Mouse (Mus musculus) 3134 (cell line): Measurements from ENCODE around the gene Slc38a4.

Experiments used
- DNase-seq: peaks from one replicate; pipeline ENCODE4 v3.0.0-alpha.2; 2011; ENCODE audit warnings: low spot score; ENCODE audit not compliant: insufficient read length; ENCODE audit errors: extremely low read depth

Slc38a4 gene

DNA sequence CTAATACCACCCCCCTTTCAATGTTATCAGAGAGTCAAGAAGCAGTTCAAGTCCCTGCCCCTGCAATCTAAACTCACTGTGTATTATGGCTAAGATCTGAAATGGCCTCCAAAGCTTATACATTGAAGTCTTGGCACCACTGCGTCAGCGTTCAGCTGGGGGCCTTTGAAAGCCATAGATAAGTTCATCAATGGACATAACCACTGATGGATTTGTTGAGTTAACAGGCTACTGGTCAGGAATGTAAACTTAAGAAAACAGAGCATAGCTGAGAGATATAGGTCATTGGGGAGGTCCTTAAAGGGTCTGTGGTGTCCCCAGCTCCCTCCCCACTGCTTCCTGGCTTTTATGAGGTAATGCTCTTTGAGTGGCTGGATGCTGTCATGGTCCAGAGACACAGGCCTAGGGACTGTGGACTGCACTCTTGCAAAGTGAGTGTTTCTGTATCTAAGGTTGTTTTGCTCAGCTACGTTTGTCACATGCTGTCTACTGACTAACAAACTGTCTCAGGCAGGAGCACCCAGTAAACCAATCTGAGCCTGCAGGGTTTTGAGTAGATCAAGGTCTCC, 83.0 kb downstream of the Slc38a4 start:
- no peak for DNase-seq

DNA sequence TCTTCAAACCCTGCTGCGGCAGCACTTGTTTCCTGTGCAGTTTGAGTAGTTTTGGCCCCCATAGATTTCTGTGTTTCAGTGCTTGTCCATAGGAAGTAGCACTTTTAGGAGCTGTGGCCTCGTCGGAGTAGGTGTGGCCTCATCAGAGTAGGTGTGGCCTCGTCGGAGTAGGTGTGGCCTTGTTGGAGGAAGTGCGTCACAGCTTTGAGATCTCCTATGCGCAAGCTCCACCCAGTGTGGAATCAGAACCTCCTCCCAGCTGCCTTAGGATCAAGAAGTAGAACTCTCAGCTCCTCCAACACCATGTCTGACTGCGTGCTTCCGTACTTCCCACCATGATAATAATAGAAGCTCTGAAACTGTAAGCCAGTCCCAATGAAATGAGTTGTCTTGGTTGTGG, 83.8 kb downstream of the Slc38a4 start:
- DNase-seq, result no peak

DNA sequence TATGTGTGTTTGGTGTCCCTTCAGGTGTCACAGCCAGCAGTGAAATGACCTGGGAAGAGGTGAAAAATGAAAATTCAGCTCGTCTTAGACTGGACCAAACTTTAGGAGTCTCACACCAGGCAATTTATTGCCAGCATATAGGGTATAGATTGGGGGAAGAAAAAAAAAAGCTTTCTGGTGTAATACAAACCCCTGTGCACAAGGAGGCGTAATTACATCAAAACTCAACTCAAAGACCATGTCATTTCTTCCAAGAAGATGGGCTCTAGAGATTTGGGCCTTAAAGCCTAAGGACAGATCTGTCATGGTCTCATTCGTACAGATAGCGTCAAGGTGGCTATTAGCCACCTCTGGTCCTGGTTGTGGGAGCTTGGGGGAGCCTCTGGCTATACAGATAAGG, 86.0 kb downstream of the Slc38a4 start:
- DNase-seq, result no peak

DNA sequence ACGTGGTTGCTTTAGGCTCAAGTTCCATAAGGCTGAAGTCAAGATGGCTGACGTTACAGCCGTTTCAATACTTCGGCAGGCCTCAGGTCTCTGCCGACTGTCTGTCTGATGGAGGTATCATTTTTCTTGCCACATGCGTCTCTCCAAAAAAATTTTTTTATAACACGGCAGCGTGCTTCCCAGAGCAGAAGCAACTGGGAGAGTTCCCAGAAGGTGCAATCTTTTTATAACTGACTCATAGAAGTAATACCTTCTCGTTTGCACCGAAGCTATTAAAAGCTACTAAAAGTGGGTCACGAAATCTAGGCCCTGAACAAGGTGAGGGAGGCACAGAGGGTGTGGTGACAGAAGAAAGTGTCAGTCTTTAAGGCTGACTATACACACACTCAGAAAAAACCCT, 87.0 kb downstream of the Slc38a4 start:
- DNase-seq, result no peak

GRCm38 (mm10) chr15:96966326-96966725, 89.4 kb downstream of the Slc38a4 start:
- no peak for DNase-seq

DNA sequence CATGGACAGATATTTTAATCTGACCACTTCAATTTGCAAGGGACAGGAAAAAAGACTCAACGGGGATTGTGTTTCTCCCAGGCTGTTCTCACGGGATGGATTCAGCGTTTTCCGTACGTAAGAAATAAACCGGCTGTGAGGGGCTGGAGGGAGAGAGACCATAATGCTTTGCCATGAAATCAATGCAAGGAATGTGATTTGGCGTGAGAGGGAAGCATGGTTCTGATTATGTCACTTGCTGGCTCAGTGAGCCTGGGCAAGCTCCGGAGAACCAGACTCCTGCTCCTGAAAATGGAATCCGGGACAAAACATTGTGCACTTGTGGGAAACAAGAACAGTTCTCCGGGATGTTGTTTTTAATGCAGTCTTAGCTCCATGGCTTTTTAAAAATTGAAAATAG, 92.0 kb downstream of the Slc38a4 start:
- no peak for DNase-seq

DNA sequence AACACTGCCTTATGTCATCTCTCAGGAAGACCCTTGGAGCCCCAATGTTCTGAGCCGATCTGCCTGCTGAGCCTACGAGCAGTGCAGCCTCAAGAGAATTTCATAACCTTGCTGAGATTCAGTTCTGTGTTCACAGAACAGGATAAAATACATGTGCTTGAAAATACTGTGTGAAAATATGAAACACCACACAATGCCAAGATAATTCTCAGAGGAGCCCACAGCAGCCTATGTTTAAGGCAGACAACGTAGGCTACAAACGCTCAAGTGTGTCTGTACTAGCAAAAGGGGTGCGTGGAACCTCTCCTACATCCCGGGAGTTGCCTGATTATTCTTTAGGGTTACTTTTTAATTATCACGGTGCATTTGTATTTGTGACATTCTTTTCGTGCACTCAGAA, 92.4 kb downstream of the Slc38a4 start:
- no peak for DNase-seq

- no peak for DNase-seq
These were observed 95.4 kb downstream of the Slc38a4 start for GRCm38 (mm10) chr15:96960343-96960742.

DNA sequence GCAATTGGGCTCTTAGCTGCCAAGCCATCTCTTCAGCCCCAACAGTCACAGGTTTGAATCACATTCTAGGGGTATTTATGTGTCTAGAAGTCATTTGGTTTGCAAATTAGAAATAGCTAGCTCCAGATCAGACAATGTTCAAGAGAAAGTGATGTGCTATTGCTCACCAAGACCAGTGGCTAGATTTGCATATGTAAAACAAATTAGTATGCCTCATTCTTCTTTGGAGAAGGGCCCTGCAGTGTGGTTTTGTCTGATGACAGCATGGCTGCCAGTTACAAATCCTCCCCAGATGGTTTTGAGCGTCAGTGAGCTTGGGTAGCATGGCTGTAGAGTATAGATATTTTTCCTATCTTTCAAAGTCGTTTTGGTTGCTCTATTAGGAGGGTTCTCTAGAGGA, 96.5 kb downstream of the Slc38a4 start:
- DNase-seq, result no peak

DNA sequence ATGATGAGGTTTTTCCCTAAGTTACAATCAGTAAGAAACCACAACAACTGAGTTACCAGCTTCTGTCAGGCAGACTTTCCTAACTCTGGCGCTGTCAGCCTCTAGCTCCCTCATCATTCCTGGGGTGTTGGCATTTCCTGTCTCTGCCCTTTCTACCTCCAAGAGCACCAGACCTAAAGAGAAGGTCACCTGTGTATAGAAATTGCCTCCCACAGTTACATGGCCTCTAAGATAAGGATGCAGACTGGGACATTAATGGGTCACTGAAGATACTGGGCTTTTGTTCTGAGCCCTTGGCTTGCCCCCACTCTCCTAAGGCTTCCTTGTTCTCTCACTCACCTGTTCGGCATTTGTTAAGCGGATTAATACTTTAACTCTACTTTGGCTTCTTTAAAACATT, 99.1 kb downstream of the Slc38a4 start:
- DNase-seq, result no peak

GRCm38 (mm10) chr15:96954389-96954788, 101.4 kb downstream of the Slc38a4 start:
- DNase-seq, result no peak

GRCm38 (mm10) chr15:96953938-96954238, 101.9 kb downstream of the Slc38a4 start:
- DNase-seq, result no peak

DNA sequence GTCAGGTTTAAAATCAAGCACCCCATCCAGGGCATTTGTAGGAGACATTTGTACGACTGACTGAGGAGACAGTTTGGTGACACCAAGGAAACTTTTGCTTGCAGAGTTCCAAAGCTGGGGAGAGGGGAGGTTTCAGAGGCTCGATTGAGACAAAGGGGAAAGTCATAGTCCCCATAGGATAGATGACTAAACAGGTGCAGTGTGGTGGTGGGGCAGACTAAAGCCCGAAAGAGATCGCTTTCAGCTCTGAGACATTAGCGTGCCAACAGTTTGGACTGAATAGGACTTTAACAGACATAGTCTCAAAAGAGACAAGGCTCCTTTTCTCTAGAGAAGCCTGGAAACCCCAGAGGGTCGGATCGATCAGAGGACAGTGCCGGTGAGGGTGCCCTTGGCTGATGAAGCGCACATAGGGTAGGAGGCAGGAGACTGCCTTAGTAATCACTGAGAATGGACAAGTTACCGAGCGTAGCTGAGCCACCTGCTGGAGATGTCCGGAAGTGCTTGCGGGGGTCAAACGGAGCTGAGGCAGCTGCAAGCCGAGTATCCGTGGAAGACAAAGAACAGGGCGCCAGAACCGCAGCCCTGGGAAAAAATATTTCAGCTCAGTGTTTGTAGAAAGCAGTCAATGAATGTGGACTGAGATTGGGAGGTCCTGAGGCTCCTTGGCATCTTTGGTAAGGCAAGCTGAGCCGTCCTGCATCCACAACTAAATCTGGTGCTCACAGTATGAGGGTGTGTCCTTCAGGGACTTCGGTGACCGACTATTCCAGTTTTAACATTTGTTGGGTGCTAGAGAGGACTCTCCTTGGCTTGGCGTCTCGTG, 102.4 kb downstream of the Slc38a4 start:
- peak; percentile 21 for DNase-seq

DNA sequence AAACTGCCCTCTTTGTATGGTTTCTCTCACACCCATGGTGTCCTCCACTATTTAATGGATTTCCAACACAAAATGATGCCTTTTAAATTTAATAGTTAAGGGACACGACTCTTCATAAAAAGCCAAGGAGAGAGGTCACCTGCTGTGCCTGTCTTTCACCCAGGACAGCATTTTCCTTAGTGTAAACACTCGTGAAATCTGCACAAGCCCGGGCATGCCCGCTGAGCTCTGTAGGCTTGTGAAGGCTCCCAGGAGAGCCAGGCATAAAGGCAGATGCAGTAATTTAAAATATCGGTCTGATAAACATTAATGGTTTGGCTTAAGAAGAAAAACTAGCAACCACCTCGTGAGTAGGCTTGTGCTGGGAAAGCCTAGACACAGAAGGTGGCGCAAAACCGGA, 103.3 kb downstream of the Slc38a4 start:
- DNase-seq, result no peak

DNA sequence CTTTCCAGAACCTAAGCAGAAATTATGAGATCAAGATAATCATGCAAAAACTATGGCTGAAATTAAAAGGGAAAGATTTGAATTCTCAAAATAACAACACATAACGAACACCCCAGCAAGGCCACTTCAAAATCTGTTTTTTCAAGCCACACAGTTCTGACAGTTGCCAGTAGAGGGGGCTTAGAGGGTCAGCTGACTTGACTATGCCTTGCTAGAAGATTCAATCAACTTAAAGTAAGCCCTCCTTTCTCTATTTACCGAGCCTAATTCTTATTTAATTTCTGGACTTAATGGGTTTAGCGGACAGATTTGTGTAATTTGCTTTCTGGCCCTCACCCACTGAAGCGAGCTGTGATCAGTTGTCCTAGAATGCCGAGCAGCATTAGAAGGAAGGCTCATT, 104.0 kb downstream of the Slc38a4 start:
- DNase-seq, result no peak

GRCm38 (mm10) chr15:96948471-96948870, 107.3 kb downstream of the Slc38a4 start:
- DNase-seq, result peak; percentile 26
